Mouse (Mus musculus): ENCODE measurements at regions not wholly inside any gene's neighbourhood (a gene's known extent, or its start where the extent isn't known, plus 50 kb on each side); places are given as distances from the start of the nearest gene placed in this dataset.

GRCm38 (mm10) chr8:51032386-51032785, 2188.6 kb upstream of the Tenm3 start:
- DNase-seq (ENCODE audit: low read depth), result no peak
- no peak for TF ChIP-seq CTCF (IDR thresholded peaks at IDR 0.05; ENCODE audit: borderline replicate concordance, extremely low read depth, insufficient read depth, insufficient read length)
- TF ChIP-seq POLR2A (IDR thresholded peaks at IDR 0.05; ENCODE audit: borderline replicate concordance, extremely low read depth, insufficient read depth, insufficient read length, poor library complexity, severe bottlenecking), result no peak

GRCm38 (mm10) chr8:51010508-51010907, 2166.8 kb upstream of the Tenm3 start:
- DNase-seq (ENCODE audit: low read depth), result no peak
- TF ChIP-seq POLR2A (IDR thresholded peaks at IDR 0.05; ENCODE audit: borderline replicate concordance, extremely low read depth, insufficient read depth, insufficient read length, poor library complexity, severe bottlenecking) (no peak), CTCF (IDR thresholded peaks at IDR 0.05; ENCODE audit: borderline replicate concordance, extremely low read depth, insufficient read depth, insufficient read length) (no peak)

GRCm38 (mm10) chr8:50967386-50967785, 2123.6 kb upstream of the Tenm3 start:
- peak; percentile 23; the same call in 1 of the 2 replicates for TF ChIP-seq CTCF (IDR thresholded peaks at IDR 0.05; ENCODE audit: borderline replicate concordance, extremely low read depth, insufficient read depth, insufficient read length)
- TF ChIP-seq POLR2A (IDR thresholded peaks at IDR 0.05; ENCODE audit: borderline replicate concordance, extremely low read depth, insufficient read depth, insufficient read length, poor library complexity, severe bottlenecking), result no peak
- peak; percentile 66 for DNase-seq (ENCODE audit: low read depth)

- TF ChIP-seq POLR2A (IDR thresholded peaks at IDR 0.05; ENCODE audit: borderline replicate concordance, extremely low read depth, insufficient read depth, insufficient read length, poor library complexity, severe bottlenecking), result no peak
- peak; percentile 43; the same call in 1 of the 2 replicates for TF ChIP-seq CTCF (IDR thresholded peaks at IDR 0.05; ENCODE audit: borderline replicate concordance, extremely low read depth, insufficient read depth, insufficient read length)
- peak; percentile 58 for DNase-seq (ENCODE audit: low read depth)
These were observed 2073.8 kb upstream of the Tenm3 start for GRCm38 (mm10) chr8:50917540-50917939.

GRCm38 (mm10) chr8:50916733-50917113, 2073.0 kb upstream of the Tenm3 start:
- TF ChIP-seq CTCF (IDR thresholded peaks at IDR 0.05; ENCODE audit: borderline replicate concordance, extremely low read depth, insufficient read depth, insufficient read length) (no peak), POLR2A (IDR thresholded peaks at IDR 0.05; ENCODE audit: borderline replicate concordance, extremely low read depth, insufficient read depth, insufficient read length, poor library complexity, severe bottlenecking) (no peak)
- DNase-seq (ENCODE audit: low read depth), result no peak

- TF ChIP-seq POLR2A (IDR thresholded peaks at IDR 0.05; ENCODE audit: borderline replicate concordance, extremely low read depth, insufficient read depth, insufficient read length, poor library complexity, severe bottlenecking), result no peak
- peak; percentile 17; the same call in 1 of the 2 replicates for TF ChIP-seq CTCF (IDR thresholded peaks at IDR 0.05; ENCODE audit: borderline replicate concordance, extremely low read depth, insufficient read depth, insufficient read length)
- DNase-seq (ENCODE audit: low read depth), result peak; percentile 81
These were observed 2072.4 kb upstream of the Tenm3 start for GRCm38 (mm10) chr8:50915876-50916732.

- TF ChIP-seq POLR2A (IDR thresholded peaks at IDR 0.05; ENCODE audit: borderline replicate concordance, extremely low read depth, insufficient read depth, insufficient read length, poor library complexity, severe bottlenecking) (no peak), CTCF (IDR thresholded peaks at IDR 0.05; ENCODE audit: borderline replicate concordance, extremely low read depth, insufficient read depth, insufficient read length) (no peak)
- peak; percentile 80 for DNase-seq (ENCODE audit: low read depth)
These were observed 2071.6 kb upstream of the Tenm3 start for GRCm38 (mm10) chr8:50915259-50915875.

GRCm38 (mm10) chr8:50914615-50915014, 2070.9 kb upstream of the Tenm3 start:
- TF ChIP-seq POLR2A (IDR thresholded peaks at IDR 0.05; ENCODE audit: borderline replicate concordance, extremely low read depth, insufficient read depth, insufficient read length, poor library complexity, severe bottlenecking) (no peak), CTCF (IDR thresholded peaks at IDR 0.05; ENCODE audit: borderline replicate concordance, extremely low read depth, insufficient read depth, insufficient read length) (peak; percentile 19; the same call in 1 of the 2 replicates)
- DNase-seq (ENCODE audit: low read depth), result peak; percentile 70

- TF ChIP-seq POLR2A (IDR thresholded peaks at IDR 0.05; ENCODE audit: borderline replicate concordance, extremely low read depth, insufficient read depth, insufficient read length, poor library complexity, severe bottlenecking) (no peak), CTCF (IDR thresholded peaks at IDR 0.05; ENCODE audit: borderline replicate concordance, extremely low read depth, insufficient read depth, insufficient read length) (no peak; the same call in 1 of the 2 replicates)
- no peak for DNase-seq (ENCODE audit: low read depth)
These were observed 2034.4 kb upstream of the Tenm3 start for GRCm38 (mm10) chr8:50878198-50878597.
